Mouse (Mus musculus) megakaryocyte, embryonic 14.5 days (primary cell): Measurements from ENCODE around the gene Acvr1. TPM values are rescaled to one million over a fixed set of nuclear protein-coding genes. Genes with fewer than 3 reads are reported as not detected.

Source experiments
- H3K27me3 ChIP-seq: replicated peaks from 2 replicates; pipeline ENCODE3; 2012; ENCODE audit warnings: inconsistent platforms
- H3K36me3 ChIP-seq: replicated peaks from 2 replicates; pipeline ENCODE3; 2012; ENCODE audit warnings: low read length, inconsistent platforms, mixed read lengths
- H3K4me1 ChIP-seq: 2 replicates; pipeline ENCODE4 v1.6.1; 2012; ENCODE audit warnings: inconsistent platforms
- H3K4me3 ChIP-seq: replicated peaks from 2 replicates; pipeline ENCODE3; 2012; ENCODE audit warnings: moderate library complexity, mild to moderate bottlenecking, inconsistent platforms
- H3K9me3 ChIP-seq: 2 replicates; pipeline ENCODE4 v1.6.1; 2012; ENCODE audit warnings: inconsistent platforms
- FLI1 ChIP-seq: IDR thresholded peaks from 2 replicates; pipeline ENCODE4 v1.6.1; 2012; ENCODE audit warnings: low read length, inconsistent platforms, mixed read lengths
- GATA1 ChIP-seq: IDR thresholded peaks from 3 replicates; pipeline ENCODE4 v1.6.1; 2012; ENCODE audit warnings: mixed read lengths, low read length, inconsistent platforms, borderline replicate concordance
- polyA plus RNA-seq: library from polyadenylated mRNA; stranded (reverse); fragments of >175 nt; gene quantifications from 2 replicates; pipeline ENCODE4 v1.2.3, GENCODE M21; 2012; ENCODE audit warnings: low replicate concordance; ENCODE audit not compliant: insufficient read depth

The Acvr1 gene
- polyA plus RNA-seq, 1 experiment, result 0.63 TPM

- peaks cover 37% of the 10 kb centered on the region for H3K9me3 ChIP-seq
- no peak overlapping the region for H3K4me3 ChIP-seq
Measured at GRCm38 (mm10) chr2:58485683-58486082, 81.3 kb downstream of the Acvr1 start.

GRCm38 (mm10) chr2:58485152-58485551, 81.8 kb downstream of the Acvr1 start:
- TF ChIP-seq GATA1 (no peak), FLI1 (no peak)
- no peaks in the 10 kb centered on the region for H3K27me3 ChIP-seq
- H3K4me1 ChIP-seq, result no peaks in the 10 kb centered on the region
- no peak overlapping the region for H3K4me3 ChIP-seq
- no peaks in the 10 kb centered on the region for H3K36me3 ChIP-seq
- peaks cover 36% of the 10 kb centered on the region for H3K9me3 ChIP-seq

More at GRCm38 (mm10) chr2:58485683-58486082, 81.3 kb downstream of the Acvr1 start:
- Histone ChIP-seq H3K27me3 (no peaks in the 10 kb centered on the region), H3K4me1 (no peaks in the 10 kb centered on the region), H3K36me3 (no peaks in the 10 kb centered on the region)
- TF ChIP-seq GATA1, result no peak
- no peak for TF ChIP-seq FLI1

- TF ChIP-seq FLI1 (no peak), GATA1 (no peak)
- H3K9me3 ChIP-seq, result peaks cover 29% of the 10 kb centered on the region
- H3K36me3 ChIP-seq, result no peaks in the 10 kb centered on the region
- no peak overlapping the region for H3K4me3 ChIP-seq
- H3K4me1 ChIP-seq, result no peaks in the 10 kb centered on the region
- H3K27me3 ChIP-seq, result no peaks in the 10 kb centered on the region
Measured at GRCm38 (mm10) chr2:58484284-58484965, 82.5 kb downstream of the Acvr1 start.

- no peaks in the 10 kb centered on the region for H3K27me3 ChIP-seq
- peaks cover 7% of the 10 kb centered on the region; the same call in 1 of the 2 replicates for H3K9me3 ChIP-seq
- no peaks in the 10 kb centered on the region for H3K4me1 ChIP-seq
- TF ChIP-seq GATA1 (no peak), FLI1 (no peak)
- H3K36me3 ChIP-seq, result no peaks in the 10 kb centered on the region
- H3K4me3 ChIP-seq, result no peak overlapping the region
Measured at GRCm38 (mm10) chr2:58481450-58482100, 85.4 kb downstream of the Acvr1 start.

GRCm38 (mm10) chr2:58480764-58481163, 86.2 kb downstream of the Acvr1 start:
- TF ChIP-seq GATA1 (no peak), FLI1 (no peak)
- Histone ChIP-seq H3K36me3 (no peaks in the 10 kb centered on the region), H3K27me3 (no peaks in the 10 kb centered on the region), H3K9me3 (0 out of 2 replicates have a peak, but pooled peaks cover under 1% of the 10 kb centered on the region), H3K4me1 (no peaks in the 10 kb centered on the region), H3K4me3 (peak overlapping the region; percentile 31)

- Histone ChIP-seq H3K4me3 (no peak overlapping the region), H3K9me3 (no peaks in the 10 kb centered on the region), H3K27me3 (no peaks in the 10 kb centered on the region), H3K36me3 (no peaks in the 10 kb centered on the region), H3K4me1 (no peaks in the 10 kb centered on the region)
- TF ChIP-seq GATA1, result no peak
- no peak for TF ChIP-seq FLI1
Measured at GRCm38 (mm10) chr2:58479536-58479935, 87.4 kb downstream of the Acvr1 start.

- Histone ChIP-seq H3K27me3 (no peaks in the 10 kb centered on the region), H3K4me1 (no peaks in the 10 kb centered on the region), H3K36me3 (no peaks in the 10 kb centered on the region), H3K9me3 (no peaks in the 10 kb centered on the region), H3K4me3 (no peak overlapping the region)
- TF ChIP-seq FLI1 (no peak), GATA1 (no peak)
Measured at GRCm38 (mm10) chr2:58478144-58478543, 88.8 kb downstream of the Acvr1 start.

- H3K36me3 ChIP-seq, result no peaks in the 10 kb centered on the region
- no peaks in the 10 kb centered on the region for H3K27me3 ChIP-seq
- H3K4me3 ChIP-seq, result no peak overlapping the region
- no peak for TF ChIP-seq FLI1
- H3K9me3 ChIP-seq, result no peaks in the 10 kb centered on the region
- H3K4me1 ChIP-seq, result no peaks in the 10 kb centered on the region
Measured at GRCm38 (mm10) chr2:58476956-58477715, 89.8 kb downstream of the Acvr1 start.

GRCm38 (mm10) chr2:58475578-58475977, 91.4 kb downstream of the Acvr1 start:
- Histone ChIP-seq H3K4me3 (no peak overlapping the region), H3K27me3 (no peaks in the 10 kb centered on the region), H3K4me1 (no peaks in the 10 kb centered on the region), H3K36me3 (no peaks in the 10 kb centered on the region), H3K9me3 (no peaks in the 10 kb centered on the region)
- TF ChIP-seq FLI1, result no peak
- no peak for TF ChIP-seq GATA1

- Histone ChIP-seq H3K4me1 (no peaks in the 10 kb centered on the region), H3K4me3 (no peak overlapping the region), H3K9me3 (0 out of 2 replicates have a peak, but pooled peaks cover 5% of the 10 kb centered on the region), H3K36me3 (no peaks in the 10 kb centered on the region), H3K27me3 (no peaks in the 10 kb centered on the region)
- TF ChIP-seq FLI1 (no peak), GATA1 (no peak)
Measured at GRCm38 (mm10) chr2:58470290-58470689, 96.7 kb downstream of the Acvr1 start.
